Mouse (Mus musculus) heart, adult 2 months (tissue): ENCODE measurements at regions not wholly inside any gene's neighbourhood (a gene's known extent, or its start where the extent isn't known, plus 50 kb on each side); places are given as distances from the start of the nearest gene placed in this dataset.

Experiments
- CTCF ChIP-seq: fragments of 200-600 bp; IDR thresholded peaks from 2 replicates; pipeline ENCODE4 v1.8.1; 2022; ENCODE audit warnings: antibody characterized with exemption, mild to moderate bottlenecking, moderate library complexity
- EP300 ChIP-seq: fragments of 200-500 bp; IDR thresholded peaks from 2 replicates; pipeline ENCODE4 v1.6.1; 2011; ENCODE audit warnings: low read depth, low read length, control low read depth; ENCODE audit not compliant: insufficient read depth
- POLR2A ChIP-seq: fragments of 200-500 bp; IDR thresholded peaks from 2 replicates; pipeline ENCODE4 v1.6.1; 2011; ENCODE audit warnings: mild to moderate bottlenecking, low read depth, low read length, control low read depth; ENCODE audit not compliant: insufficient read depth

DNA sequence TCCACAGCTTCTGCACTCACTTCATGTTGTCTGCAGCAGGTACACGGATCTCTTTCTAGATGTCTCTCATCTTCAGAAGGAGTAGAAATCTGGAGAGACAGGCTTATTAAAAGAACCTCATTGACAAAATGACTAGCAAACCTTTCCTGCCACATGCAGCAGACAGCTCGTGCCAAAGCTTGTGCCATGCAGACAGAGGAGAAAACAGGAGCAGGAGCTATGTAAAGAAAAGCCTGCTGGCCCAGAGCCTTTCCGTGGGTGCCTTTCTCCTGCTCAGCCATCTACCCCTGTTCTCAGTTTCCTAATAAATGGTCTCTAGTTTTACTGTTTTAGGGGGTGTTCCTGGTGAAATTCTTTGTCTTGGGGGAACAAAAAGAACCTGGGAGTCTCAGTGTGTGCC is 254.9 kb upstream of the Sox11 start:
- TF ChIP-seq CTCF (no peak), POLR2A (no peak), EP300 (no peak)
